Mouse (Mus musculus): ENCODE data around the gene Ckb. TPM values are rescaled to one million over a fixed set of nuclear protein-coding genes. Genes with fewer than 3 reads are reported as not detected.

The Ckb gene
- polyA plus RNA-seq, 2 experiments = 26.1 to 26.5 TPM

GRCm38 (mm10) chr12:111675797-111676580, 3.9 kb upstream of the Ckb start:
- WGBS (ENCODE audit: insufficient replicate concordance) = 43% methylated on average over 6 of the region's 6 CpGs
- no peak for ATAC-seq (ENCODE audit: insufficient read depth)

GRCm38 (mm10) chr12:111674850-111675486, 2.8 kb upstream of the Ckb start:
- Histone ChIP-seq H3K9me3 (ENCODE audit: control insufficient read depth, low read length) (no peaks in the 10 kb centered on the region), H3K9ac (replicated peaks) (no peak overlapping the region), H3K27ac (no peak overlapping the region), H3K4me2 (ENCODE audit: low read depth) (no peak overlapping the region), H3K4me3 (ENCODE audit: insufficient read depth in 1 of 2, low read depth in 2 of 2, low read length in 2 of 2) (no peak overlapping the region), H3K36me3 (replicated peaks; ENCODE audit: control insufficient read depth, insufficient read depth, low read depth) (no peaks in the 10 kb centered on the region), H3K4me1 (replicated peaks; ENCODE audit: control insufficient read depth in 2 of 2, insufficient read depth in 2 of 2, low read length in 1 of 2) (peaks cover 8 to 12% of the 10 kb centered on the region in 2 experiments; a peak in 3 of 4 replicates), H3K27me3 (ENCODE audit: control insufficient read depth, insufficient read depth, low read length) (peaks cover 44% of the 10 kb centered on the region)
- WGBS (ENCODE audit: insufficient replicate concordance) = 17% methylated on average over 2 of the region's 2 CpGs
- ATAC-seq (ENCODE audit: insufficient read depth) (no peak), DNase-seq (ENCODE audit: low read depth in 3 of 3, low spot score in 3 of 3) (no peak)
- no peak for TF ChIP-seq EP300 (IDR thresholded peaks at IDR 0.05; ENCODE audit: low read depth)
- TF ChIP-seq CTCF (IDR thresholded peaks at IDR 0.05; ENCODE audit: low read depth) = no peak

More at GRCm38 (mm10) chr12:111675797-111676580, 3.9 kb upstream of the Ckb start:
- no peak for DNase-seq (ENCODE audit: low read depth in 3 of 3, low spot score in 3 of 3)
- Histone ChIP-seq H3K9ac (replicated peaks) (no peak overlapping the region), H3K9me3 (ENCODE audit: control insufficient read depth, low read length) (no peaks in the 10 kb centered on the region), H3K27ac (no peak overlapping the region), H3K4me2 (ENCODE audit: low read depth) (no peak overlapping the region), H3K36me3 (replicated peaks; ENCODE audit: control insufficient read depth, insufficient read depth, low read depth) (no peaks in the 10 kb centered on the region), H3K4me3 (ENCODE audit: insufficient read depth in 1 of 2, low read depth in 2 of 2, low read length in 2 of 2) (no peak overlapping the region), H3K4me1 (replicated peaks; ENCODE audit: control insufficient read depth in 2 of 2, insufficient read depth in 2 of 2, low read length in 1 of 2) (peaks cover 8 to 12% of the 10 kb centered on the region in 2 experiments; a peak in 3 of 4 replicates), H3K27me3 (ENCODE audit: control insufficient read depth, insufficient read depth, low read length) (peaks cover 34% of the 10 kb centered on the region)
- TF ChIP-seq CTCF (IDR thresholded peaks at IDR 0.05; ENCODE audit: low read depth) (no peak), EP300 (IDR thresholded peaks at IDR 0.05; ENCODE audit: low read depth) (no peak)

DNA sequence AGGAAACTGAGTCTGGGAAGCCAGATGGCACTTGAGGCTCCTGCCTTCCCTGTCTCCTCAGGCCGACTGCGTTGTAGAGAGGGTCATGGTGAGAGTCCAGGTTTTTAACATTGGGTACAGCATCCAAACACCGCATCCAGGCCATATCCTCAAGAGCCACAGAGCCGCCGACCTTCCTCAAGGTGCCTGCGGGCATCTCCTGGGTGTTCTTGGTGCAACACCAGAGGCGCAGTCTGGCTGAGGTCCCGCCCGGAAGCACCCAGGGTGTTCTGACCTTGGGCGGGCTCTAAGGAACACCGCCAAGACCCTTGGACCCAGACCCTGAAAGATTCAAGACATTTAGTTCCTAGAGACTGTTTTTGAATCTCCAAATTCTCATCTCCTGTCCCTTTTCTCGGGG, 443 bp upstream of the Ckb start:
- Histone ChIP-seq H3K27ac (no peak overlapping the region), H3K9me3 (ENCODE audit: control insufficient read depth, low read length) (no peaks in the 10 kb centered on the region), H3K4me2 (ENCODE audit: low read depth) (peak overlapping the region; percentile 56), H3K4me3 (ENCODE audit: insufficient read depth in 1 of 2, low read depth in 2 of 2, low read length in 2 of 2) (peak overlapping the region in 1 of 2 experiments; percentile 48; a peak in 1 of 4 replicates), H3K36me3 (replicated peaks; ENCODE audit: control insufficient read depth, insufficient read depth, low read depth) (no peaks in the 10 kb centered on the region), H3K4me1 (replicated peaks; ENCODE audit: control insufficient read depth in 2 of 2, insufficient read depth in 2 of 2, low read length in 1 of 2) (peaks cover 4 to 10% of the 10 kb centered on the region in 2 experiments; a peak in 3 of 4 replicates), H3K27me3 (ENCODE audit: control insufficient read depth, insufficient read depth, low read length) (peaks cover 52% of the 10 kb centered on the region), H3K9ac (replicated peaks) (no peak overlapping the region)
- ATAC-seq (ENCODE audit: insufficient read depth) = no peak
- WGBS (ENCODE audit: insufficient replicate concordance) = 15% methylated on average over 12 of the region's 12 CpGs
- TF ChIP-seq EP300 (IDR thresholded peaks at IDR 0.05; ENCODE audit: low read depth) = no peak
- TF ChIP-seq CTCF (IDR thresholded peaks at IDR 0.05; ENCODE audit: low read depth) = no peak
- DNase-seq (ENCODE audit: low read depth in 3 of 3, low spot score in 3 of 3) = no peak

DNA sequence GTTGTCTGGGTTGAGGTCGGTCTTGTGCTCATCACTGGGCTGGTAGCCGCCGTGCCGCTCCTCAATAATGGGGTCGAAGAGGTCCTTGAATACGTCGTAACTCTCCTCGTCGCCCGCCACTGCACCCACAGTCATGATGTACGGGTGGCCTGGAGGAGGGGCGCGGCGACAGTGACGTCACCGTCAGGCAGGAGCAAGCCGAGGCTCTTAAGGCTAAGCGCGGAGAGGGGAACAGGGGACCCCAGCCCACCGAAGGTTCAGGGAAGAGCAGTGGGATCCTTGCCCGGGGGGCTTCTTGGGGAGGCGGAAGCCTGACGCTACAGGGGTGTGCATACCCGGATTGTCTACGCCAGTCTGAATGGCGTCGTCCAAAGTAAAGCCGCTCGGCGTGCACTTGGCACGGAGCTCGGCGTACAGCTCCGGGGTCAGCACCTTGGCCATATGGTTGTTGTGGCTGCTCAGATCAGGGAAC, 671 bp downstream of the Ckb start:
- H3K9ac ChIP-seq (replicated peaks) = no peak overlapping the region
- DNase-seq (ENCODE audit: low read depth in 3 of 3, low spot score in 3 of 3) (no peak), ATAC-seq (ENCODE audit: insufficient read depth) (no peak)
- H3K9me3 ChIP-seq (ENCODE audit: control insufficient read depth, low read length) = no peaks in the 10 kb centered on the region
- peaks cover 0 to 5% of the 10 kb centered on the region in 2 experiments; a peak in 1 of 4 replicates for H3K4me1 ChIP-seq (replicated peaks; ENCODE audit: control insufficient read depth in 2 of 2, insufficient read depth in 2 of 2, low read length in 1 of 2)
- H3K4me3 ChIP-seq (ENCODE audit: insufficient read depth in 1 of 2, low read depth in 2 of 2, low read length in 2 of 2) = peak overlapping the region; percentile 22 to 48
- no peaks in the 10 kb centered on the region for H3K36me3 ChIP-seq (replicated peaks; ENCODE audit: control insufficient read depth, insufficient read depth, low read depth)
- 1% methylated on average over 34 of the region's 34 CpGs for WGBS (ENCODE audit: insufficient replicate concordance)
- TF ChIP-seq EP300 (IDR thresholded peaks at IDR 0.05; ENCODE audit: low read depth) (no peak), CTCF (IDR thresholded peaks at IDR 0.05; ENCODE audit: low read depth) (no peak)
- H3K27me3 ChIP-seq (ENCODE audit: control insufficient read depth, insufficient read depth, low read length) = peaks cover 52% of the 10 kb centered on the region
- no peak overlapping the region for H3K27ac ChIP-seq
- H3K4me2 ChIP-seq (ENCODE audit: low read depth) = peak overlapping the region; percentile 56

DNA sequence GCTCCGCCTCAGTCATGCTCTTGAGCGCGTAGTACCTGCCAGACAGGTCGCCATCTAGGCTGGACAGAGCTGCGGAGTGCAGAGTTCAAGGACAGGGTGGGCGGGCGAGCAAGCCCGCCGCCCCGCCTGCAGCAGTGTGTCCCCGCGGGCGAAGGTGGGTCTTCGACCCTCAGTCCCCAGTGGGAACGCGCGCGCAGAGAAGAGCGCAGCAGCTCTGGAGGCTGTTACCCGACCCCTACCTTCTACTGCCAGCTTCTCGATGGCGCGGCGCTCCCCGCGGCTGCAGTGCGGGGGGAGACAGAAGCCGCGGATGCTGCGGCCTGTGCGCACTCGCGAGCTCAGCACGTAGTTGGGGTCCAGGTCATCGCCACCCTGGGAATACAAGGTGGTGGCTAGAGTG, 1.2 kb downstream of the Ckb start:
- peaks cover 52% of the 10 kb centered on the region for H3K27me3 ChIP-seq (ENCODE audit: control insufficient read depth, insufficient read depth, low read length)
- no peak overlapping the region for H3K27ac ChIP-seq
- H3K4me1 ChIP-seq (replicated peaks; ENCODE audit: control insufficient read depth in 2 of 2, insufficient read depth in 2 of 2, low read length in 1 of 2) = peaks cover 0 to 5% of the 10 kb centered on the region in 2 experiments; a peak in 1 of 4 replicates
- H3K4me2 ChIP-seq (ENCODE audit: low read depth) = peak overlapping the region; percentile 56
- H3K9me3 ChIP-seq (ENCODE audit: control insufficient read depth, low read length) = no peaks in the 10 kb centered on the region
- peak overlapping the region; percentile 22 to 48 for H3K4me3 ChIP-seq (ENCODE audit: insufficient read depth in 1 of 2, low read depth in 2 of 2, low read length in 2 of 2)
- no peak for DNase-seq (ENCODE audit: low read depth in 3 of 3, low spot score in 3 of 3)
- no peak for TF ChIP-seq EP300 (IDR thresholded peaks at IDR 0.05; ENCODE audit: low read depth)
- TF ChIP-seq CTCF (IDR thresholded peaks at IDR 0.05; ENCODE audit: low read depth) = no peak
- H3K9ac ChIP-seq (replicated peaks) = no peak overlapping the region
- ATAC-seq (ENCODE audit: insufficient read depth) = no peak
- H3K36me3 ChIP-seq (replicated peaks; ENCODE audit: control insufficient read depth, insufficient read depth, low read depth) = no peaks in the 10 kb centered on the region
- WGBS (ENCODE audit: insufficient replicate concordance) = 2% methylated on average over 33 of the region's 35 CpGs

All from liver, embryonic 14.5 days (tissue).